Mouse (Mus musculus) neural tube, embryonic 15.5 days (tissue): Measurements from ENCODE around the gene S100a1. TPM values are rescaled to one million over a fixed set of nuclear protein-coding genes. Genes with fewer than 3 reads are reported as not detected.

Experiments used
- ATAC-seq: fragments of 200-750 bp; cut with Nextera tagmentation; 2 replicates; pipeline ENCODE4 v1.8.0; 2017; ENCODE audit warnings: mild to moderate bottlenecking, moderate TSS enrichment, moderate library complexity; ENCODE audit not compliant: low FRiP score
- H3K27ac ChIP-seq: fragments of 300-500 bp; sonication (generic); replicated peaks from 2 replicates; pipeline ENCODE4 v1.5.1; 2015; ENCODE audit warnings: mild to moderate bottlenecking, inconsistent platforms
- H3K27me3 ChIP-seq: fragments of 300-500 bp; sonication (generic); replicated peaks from 2 replicates; pipeline ENCODE4 v1.6.1; 2015; ENCODE audit warnings: inconsistent platforms
- H3K36me3 ChIP-seq: fragments of 300-500 bp; sonication (generic); 2 replicates; pipeline ENCODE4 v1.6.1; 2015; ENCODE audit warnings: inconsistent platforms
- H3K4me1 ChIP-seq: fragments of 300-500 bp; sonication (generic); 2 replicates; pipeline ENCODE4 v1.6.1; 2015; ENCODE audit warnings: inconsistent platforms
- H3K4me2 ChIP-seq: fragments of 300-500 bp; sonication (generic); 2 replicates; pipeline ENCODE4 v1.6.1; 2015; ENCODE audit warnings: inconsistent platforms, mild to moderate bottlenecking, moderate library complexity
- H3K4me3 ChIP-seq: fragments of 300-500 bp; sonication (generic); replicated peaks from 2 replicates; pipeline ENCODE4 v1.5.1; 2015; ENCODE audit warnings: mild to moderate bottlenecking, inconsistent platforms
- H3K9ac ChIP-seq: fragments of 300-500 bp; sonication (generic); replicated peaks from 2 replicates; pipeline ENCODE4 v1.6.1; 2015; ENCODE audit warnings: mild to moderate bottlenecking, inconsistent platforms
- H3K9me3 ChIP-seq: fragments of 300-500 bp; sonication (generic); replicated peaks from 2 replicates; pipeline ENCODE4 v1.6.1; 2016; ENCODE audit warnings: inconsistent platforms
- WGBS: fragments of 180-500 bp; shearing (Covaris S2); methylation state at CpG from one replicate; pipeline ENCODE4 v1.1.7; 2015; ENCODE audit warnings: mixed read lengths; 5-methylcytosine and 5-hydroxymethylcytosine counted together
- polyA plus RNA-seq: library from polyadenylated mRNA; unstranded; fragments of >200 nt; fragmentation: Nextera tagmentation; extraction: Ambion mirVana; gene quantifications from 2 replicates; pipeline ENCODE4 v1.2.1, GENCODE M21; 2015

S100a1 gene
- polyA plus RNA-seq, 1 experiment from 2014 or later: 23.5 TPM

DNA sequence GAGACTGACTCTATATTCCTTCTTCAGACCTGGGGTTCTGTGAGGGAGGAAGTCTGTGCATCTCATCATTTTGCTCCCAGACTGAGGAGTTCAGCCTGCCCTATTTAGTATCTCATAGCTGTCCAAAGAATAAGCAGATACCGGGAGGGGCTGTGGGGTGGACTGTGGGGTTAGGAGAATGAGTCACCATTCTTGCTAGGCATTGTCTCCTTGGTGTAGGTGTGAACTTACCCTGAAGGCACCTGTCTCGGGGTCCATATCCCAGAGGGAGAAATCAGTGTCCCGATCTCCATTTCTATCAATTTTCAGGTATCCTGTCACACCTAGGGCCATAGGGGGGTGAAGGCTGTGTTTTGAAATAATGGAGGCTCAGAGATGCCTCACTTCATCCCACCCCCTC, 52.3 kb downstream of the S100a1 start:
- ATAC-seq: no peak
- H3K9ac ChIP-seq: no peak overlapping the region
- 92% methylated on average over 3 of the region's 3 CpGs for WGBS

More for the DNA sequence above, 52.3 kb downstream of the S100a1 start:
- Histone ChIP-seq H3K27me3 (peaks cover 48% of the 10 kb centered on the region), H3K9me3 (no peaks in the 10 kb centered on the region), H3K4me1 (peaks cover 18% of the 10 kb centered on the region), H3K27ac (no peak overlapping the region), H3K36me3 (no peaks in the 10 kb centered on the region), H3K4me2 (no peak overlapping the region), H3K4me3 (no peak overlapping the region)

Other genes with a start within 250 kb of the S100a1 start
- gene Dennd4b, start 249.2 kb downstream of the S100a1 start, polyA plus RNA-seq: 7.3 and 9.0 TPM in 2 replicates
- gene Gatad2b, start 221.2 kb downstream of the S100a1 start, polyA plus RNA-seq: 13.2 and 15.0 TPM in 2 replicates
- 30.5 and 34.3 TPM in 2 replicates for gene Slc27a3, start 124.5 kb downstream of the S100a1 start, polyA plus RNA-seq
- 29.8 and 31.5 TPM in 2 replicates for gene Ints3, start 80.8 kb downstream of the S100a1 start, polyA plus RNA-seq
- gene Npr1, start 48.5 kb downstream of the S100a1 start, polyA plus RNA-seq: 3.1 and 4.4 TPM in 2 replicates
- 218 and 229 TPM in 2 replicates for gene Ilf2, start 38.3 kb downstream of the S100a1 start, polyA plus RNA-seq
- gene Snapin, start 23.4 kb downstream of the S100a1 start, polyA plus RNA-seq: 97.8 and 98.7 TPM in 2 replicates
- gene Chtop, start 4.9 kb downstream of the S100a1 start, polyA plus RNA-seq: 169 TPM in 2 replicates
- gene S100a13, start within 50 bp of the S100a1 start, polyA plus RNA-seq: 11.7 and 16.8 TPM in 2 replicates
- gene S100a14, start 12.5 kb upstream of the S100a1 start, polyA plus RNA-seq: 0.87 and 13.5 TPM in 2 replicates
- gene S100a16, start 22.9 kb upstream of the S100a1 start, polyA plus RNA-seq: 44.0 and 69.4 TPM in 2 replicates
- gene S100a3, start 46.2 kb upstream of the S100a1 start, polyA plus RNA-seq: 1.1 and 4.3 TPM in 2 replicates
- not detected in 2 replicates for gene S100a2, start 75.9 kb upstream of the S100a1 start, polyA plus RNA-seq
- not detected in 2 replicates for gene Gm42674, start 87.5 kb upstream of the S100a1 start, polyA plus RNA-seq
- gene S100a4, start 89.4 kb upstream of the S100a1 start, polyA plus RNA-seq: 1.2 and 10.7 TPM in 2 replicates
- not detected in 2 replicates for gene S100a5, start 94.1 kb upstream of the S100a1 start, polyA plus RNA-seq
- gene S100a6, start 98.5 kb upstream of the S100a1 start, polyA plus RNA-seq: 43.6 and 90.4 TPM in 2 replicates
- gene S100a7a, start 139.6 kb upstream of the S100a1 start, polyA plus RNA-seq: not detected in 2 replicates
- gene S100a8, start 154.6 kb upstream of the S100a1 start, polyA plus RNA-seq: 9.2 and 16.0 TPM in 2 replicates
- 6.2 and 12.6 TPM in 2 replicates for gene S100a9, start 181.3 kb upstream of the S100a1 start, polyA plus RNA-seq
- not detected in 2 replicates for gene Pglyrp4, start 212.5 kb upstream of the S100a1 start, polyA plus RNA-seq